Mouse (Mus musculus) ES-E14 (cell line): ENCODE data around the gene H2-T22.
"Not testable (repeated sequence)": the region's sequence is repeated elsewhere in the genome, so short reads cannot be mapped to it uniquely, and the experiment has no call there.

Source experiments
- HCFC1 ChIP-seq: IDR thresholded peaks from 2 replicates; pipeline ENCODE4 v1.6.1; 2012; ENCODE audit warnings: low read length, inconsistent platforms, borderline replicate concordance; ENCODE audit not compliant: insufficient read depth
- MAFK ChIP-seq: IDR thresholded peaks from 2 replicates; pipeline ENCODE4 v1.6.1; 2014; ENCODE audit warnings: mild to moderate bottlenecking, low read depth, low read length, inconsistent platforms; ENCODE audit not compliant: insufficient read depth
- ZC3H11A ChIP-seq: IDR thresholded peaks from 2 replicates; pipeline ENCODE4 v1.6.1; 2012; ENCODE audit warnings: low read depth, mild to moderate bottlenecking, inconsistent platforms, low read length, borderline replicate concordance
- ZNF384 ChIP-seq: IDR thresholded peaks from 2 replicates; pipeline ENCODE4 v1.6.1; 2012; ENCODE audit warnings: low read depth, low read length, inconsistent platforms

GRCm38 (mm10) chr17:36030703-36031582 lies 11.6 kb downstream of the H2-T22 start:
- not testable (repeated sequence) for TF ChIP-seq MAFK, HCFC1, ZC3H11A, ZNF384
